Mouse (Mus musculus) thymus, postnatal 14 days (tissue): Measurements from ENCODE around the gene Ccnb1ip1.
A peak's percentile ranks its signal among the peaks of the same experiment; 100 is the strongest.

Experiments
- DNase-seq: peaks from one replicate; pipeline ENCODE4 v3.0.0; 2021

Ccnb1ip1 gene

GRCm38 (mm10) chr14:50782166-50782565 lies 25.4 kb downstream of the Ccnb1ip1 start:
- no peak for DNase-seq

DNA sequence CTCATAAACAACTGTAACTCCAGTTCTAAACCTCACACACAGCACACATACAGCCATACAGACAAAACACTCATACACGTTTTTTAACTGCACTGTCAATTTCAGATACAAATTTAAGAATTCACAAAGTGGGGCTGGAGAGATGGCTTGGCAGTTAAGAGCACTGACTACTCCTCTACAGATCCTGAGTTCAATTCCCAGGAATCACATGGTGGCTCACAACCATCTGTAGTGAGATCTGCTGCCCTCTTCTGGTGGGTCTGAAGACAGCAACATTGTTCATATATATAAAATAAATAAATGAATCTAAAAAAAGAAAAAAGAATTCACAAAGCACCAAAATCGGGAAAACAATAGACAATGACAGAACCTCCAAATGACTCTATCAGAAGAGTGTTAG lies 36.2 kb downstream of the Ccnb1ip1 start:
- DNase-seq = peak; percentile 20

DNA sequence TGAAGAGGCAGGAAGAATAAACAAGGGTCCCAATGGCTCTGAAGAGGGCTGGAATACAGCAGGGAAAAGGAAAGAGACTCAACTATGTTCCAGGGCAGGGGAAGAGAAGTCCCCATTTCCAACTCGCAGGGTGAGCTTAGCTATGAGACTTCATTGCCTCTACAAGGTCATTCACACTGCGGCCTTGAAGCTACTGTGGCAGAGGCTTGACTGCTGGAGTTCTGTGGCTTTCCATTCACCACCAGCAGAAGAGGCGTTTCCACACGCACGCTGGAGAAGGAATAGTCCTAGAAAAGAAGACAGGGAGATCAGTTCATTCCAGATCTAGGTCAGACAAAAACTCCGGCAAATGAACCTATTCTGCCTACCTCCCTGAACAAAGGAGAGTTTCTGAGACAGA lies 41.8 kb downstream of the Ccnb1ip1 start:
- DNase-seq = no peak

- no peak for DNase-seq
Observed at GRCm38 (mm10) chr14:50758416-50759085, 49.0 kb downstream of the Ccnb1ip1 start.

GRCm38 (mm10) chr14:50744994-50745393 lies 62.5 kb downstream of the Ccnb1ip1 start, which contains the start of gene Olfr749:
Gene Olfr749, minus strand, starts transcription at chr14:50745094.
- no peak for DNase-seq

GRCm38 (mm10) chr14:50741584-50741983 lies 65.9 kb downstream of the Ccnb1ip1 start:
- DNase-seq = no peak

DNA sequence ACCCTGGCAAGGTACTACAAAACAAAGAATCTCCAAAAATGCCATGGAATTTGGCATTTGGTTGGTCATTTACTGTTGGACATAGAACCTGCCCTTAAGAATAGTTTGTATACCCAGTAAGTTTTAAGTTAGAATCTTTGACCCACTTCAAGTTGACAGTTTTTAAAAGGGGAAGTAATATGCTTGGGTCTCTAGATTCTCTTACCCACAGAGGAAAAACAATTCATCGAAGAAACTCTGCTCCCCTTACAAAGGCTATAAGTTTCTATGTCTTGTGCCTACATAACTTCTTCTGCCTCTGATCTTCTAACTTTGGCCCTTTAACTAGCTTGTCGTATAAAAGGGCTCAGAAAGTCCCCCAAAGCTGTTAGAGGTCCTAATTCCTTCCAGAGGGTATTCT lies 67.2 kb downstream of the Ccnb1ip1 start:
- no peak for DNase-seq
